Mouse (Mus musculus) forebrain, embryonic 16.5 days (tissue): ENCODE measurements around the gene Rapgef5. TPM values are rescaled to one million over a fixed set of nuclear protein-coding genes. Genes with fewer than 3 reads are reported as not detected.
A peak's percentile ranks its signal among the peaks of the same experiment; 100 is the strongest.

ENCODE experiments used
- ATAC-seq: fragments of 200-750 bp; cut with Nextera tagmentation; 2 replicates; pipeline ENCODE4 v1.8.0; 2017; ENCODE audit warnings: mild to moderate bottlenecking, moderate library complexity
- H3K27ac ChIP-seq: fragments of 300-500 bp; sonication (generic); 2 replicates; pipeline ENCODE4 v1.5.1; 2014; ENCODE audit warnings: low read length, control low read depth
- H3K27me3 ChIP-seq: fragments of 300-500 bp; sonication (generic); replicated peaks from 2 replicates; pipeline ENCODE4 v1.6.1; 2014; ENCODE audit warnings: low read length; ENCODE audit not compliant: control insufficient read depth, insufficient read depth
- H3K36me3 ChIP-seq: fragments of 300-500 bp; sonication (generic); 2 replicates; pipeline ENCODE4 v1.6.1; 2014; ENCODE audit not compliant: control insufficient read depth, insufficient read depth
- H3K4me1 ChIP-seq: fragments of 300-500 bp; sonication (generic); replicated peaks from 2 replicates; pipeline ENCODE4 v1.6.1; 2014; ENCODE audit warnings: low read length; ENCODE audit not compliant: control insufficient read depth, insufficient read depth
- H3K4me2 ChIP-seq: fragments of 300-500 bp; sonication (generic); 2 replicates; pipeline ENCODE4 v1.6.1; 2014; ENCODE audit warnings: mild to moderate bottlenecking, low read length, control low read depth
- H3K4me3 ChIP-seq: fragments of 300-500 bp; sonication (generic); replicated peaks from 2 replicates; pipeline ENCODE4 v1.5.1; 2014; ENCODE audit warnings: mild to moderate bottlenecking, low read length, control low read depth
- H3K9ac ChIP-seq: fragments of 300-500 bp; sonication (generic); replicated peaks from 2 replicates; pipeline ENCODE4 v1.6.1; 2014; ENCODE audit warnings: low read depth, low read length, control low read depth
- H3K9me3 ChIP-seq: fragments of 300-500 bp; sonication (generic); 2 replicates; pipeline ENCODE4 v1.6.1; 2016; ENCODE audit warnings: low read length; ENCODE audit not compliant: control insufficient read depth
- WGBS: fragments of 180-500 bp; shearing (Covaris S2); extraction: QIAGEN DNeasy Blood & Tissue Kit; methylation state at CpG from one replicate; pipeline ENCODE4 v1.1.7; 2014; 5-methylcytosine and 5-hydroxymethylcytosine counted together
- polyA plus RNA-seq: library from polyadenylated mRNA; unstranded; fragments of >200 nt; fragmentation: Nextera tagmentation; extraction: Ambion mirVana; gene quantifications from 2 replicates; pipeline ENCODE4 v1.2.1, GENCODE M21; 2015

Rapgef5 gene
- polyA plus RNA-seq, 1 experiment from 2014 or later, result 36.6 TPM

GRCm38 (mm10) chr12:117627311-117627710 lies 111.0 kb downstream of the Rapgef5 start:
- peaks cover 16% of the 10 kb centered on the region for H3K4me1 ChIP-seq

GRCm38 (mm10) chr12:117628321-117629093 lies 112.2 kb downstream of the Rapgef5 start:
- Histone ChIP-seq H3K4me1 (peaks cover 16% of the 10 kb centered on the region), H3K4me3 (no peak overlapping the region), H3K36me3 (no peaks in the 10 kb centered on the region), H3K9me3 (no peaks in the 10 kb centered on the region), H3K27ac (peak overlapping the region; percentile 44), H3K9ac (no peak overlapping the region), H3K4me2 (peak overlapping the region; percentile 16; the same call in 1 of the 2 replicates), H3K27me3 (peaks cover 3% of the 10 kb centered on the region; the same call in 1 of the 2 replicates)
- peak; percentile 55 for ATAC-seq
- 56% methylated on average over 18 of the region's 18 CpGs for WGBS

More at GRCm38 (mm10) chr12:117627311-117627710, 111.0 kb downstream of the Rapgef5 start:
- Histone ChIP-seq H3K9ac (no peak overlapping the region), H3K9me3 (no peaks in the 10 kb centered on the region), H3K27me3 (peaks cover 3% of the 10 kb centered on the region), H3K27ac (0 out of 2 replicates have a peak overlapping the region, but pooled peaks have one; percentile 31), H3K36me3 (no peaks in the 10 kb centered on the region), H3K4me2 (no peak overlapping the region), H3K4me3 (no peak overlapping the region)
- peak; percentile 98 for ATAC-seq
- 11% methylated on average over 2 of the region's 2 CpGs for WGBS

GRCm38 (mm10) chr12:117632133-117632532 lies 115.9 kb downstream of the Rapgef5 start:
- WGBS, result 67% methylated on average over 1 of the region's 1 CpGs
- H3K9ac ChIP-seq, result no peak overlapping the region
- ATAC-seq, result no peak

GRCm38 (mm10) chr12:117636139-117636772 lies 120.0 kb downstream of the Rapgef5 start:
- Histone ChIP-seq H3K4me1 (peaks cover 2% of the 10 kb centered on the region; the same call in 1 of the 2 replicates), H3K9me3 (no peaks in the 10 kb centered on the region), H3K4me3 (no peak overlapping the region), H3K27ac (peak overlapping the region; percentile 67; the same call in 1 of the 2 replicates), H3K27me3 (no peaks in the 10 kb centered on the region), H3K9ac (no peak overlapping the region), H3K36me3 (no peaks in the 10 kb centered on the region), H3K4me2 (no peak overlapping the region)
- WGBS, result 57% methylated on average over 2 of the region's 2 CpGs
- ATAC-seq, result peak; percentile 55

More at GRCm38 (mm10) chr12:117632133-117632532, 115.9 kb downstream of the Rapgef5 start:
- Histone ChIP-seq H3K4me3 (no peak overlapping the region), H3K27ac (no peak overlapping the region), H3K36me3 (no peaks in the 10 kb centered on the region), H3K4me2 (no peak overlapping the region), H3K27me3 (peaks cover 3% of the 10 kb centered on the region; the same call in 1 of the 2 replicates), H3K9me3 (no peaks in the 10 kb centered on the region), H3K4me1 (peaks cover 16% of the 10 kb centered on the region)

GRCm38 (mm10) chr12:117636969-117637368 lies 120.7 kb downstream of the Rapgef5 start:
- Histone ChIP-seq H3K4me1 (peaks cover 2% of the 10 kb centered on the region; the same call in 1 of the 2 replicates), H3K4me2 (no peak overlapping the region), H3K9ac (no peak overlapping the region), H3K27me3 (no peaks in the 10 kb centered on the region), H3K9me3 (no peaks in the 10 kb centered on the region), H3K36me3 (no peaks in the 10 kb centered on the region), H3K27ac (no peak overlapping the region; the same call in 1 of the 2 replicates), H3K4me3 (no peak overlapping the region)
- peak; percentile 72 for ATAC-seq
- 55% methylated on average over 6 of the region's 6 CpGs for WGBS

GRCm38 (mm10) chr12:117638833-117639232 lies 122.6 kb downstream of the Rapgef5 start:
- Histone ChIP-seq H3K27ac (no peak overlapping the region), H3K9me3 (no peaks in the 10 kb centered on the region), H3K4me2 (no peak overlapping the region), H3K4me3 (no peak overlapping the region), H3K9ac (no peak overlapping the region), H3K27me3 (no peaks in the 10 kb centered on the region), H3K4me1 (peaks cover 2% of the 10 kb centered on the region; the same call in 1 of the 2 replicates), H3K36me3 (no peaks in the 10 kb centered on the region)
- WGBS, result 92% methylated on average over 2 of the region's 2 CpGs
- no peak for ATAC-seq

GRCm38 (mm10) chr12:117639356-117640121 lies 123.3 kb downstream of the Rapgef5 start:
- H3K27ac ChIP-seq, result no peak overlapping the region
- H3K4me1 ChIP-seq, result peaks cover 2% of the 10 kb centered on the region; the same call in 1 of the 2 replicates
- WGBS, result 76% methylated on average over 6 of the region's 6 CpGs
- no peaks in the 10 kb centered on the region for H3K9me3 ChIP-seq
- H3K36me3 ChIP-seq, result no peaks in the 10 kb centered on the region
- no peak overlapping the region for H3K9ac ChIP-seq
- no peak overlapping the region for H3K4me3 ChIP-seq
- no peak overlapping the region for H3K4me2 ChIP-seq
- no peak for ATAC-seq
- H3K27me3 ChIP-seq, result no peaks in the 10 kb centered on the region

- no peak overlapping the region for H3K4me2 ChIP-seq
- no peaks in the 10 kb centered on the region for H3K9me3 ChIP-seq
- no peak overlapping the region for H3K27ac ChIP-seq
- H3K36me3 ChIP-seq, result no peaks in the 10 kb centered on the region
- WGBS, result 84% methylated on average over 2 of the region's 2 CpGs
- H3K9ac ChIP-seq, result no peak overlapping the region
- no peaks in the 10 kb centered on the region for H3K4me1 ChIP-seq
- H3K27me3 ChIP-seq, result no peaks in the 10 kb centered on the region
- no peak for ATAC-seq
- no peak overlapping the region for H3K4me3 ChIP-seq
Observed at GRCm38 (mm10) chr12:117642512-117642911, 126.2 kb downstream of the Rapgef5 start.

- no peaks in the 10 kb centered on the region for H3K36me3 ChIP-seq
- H3K9ac ChIP-seq, result no peak overlapping the region
- H3K27ac ChIP-seq, result no peak overlapping the region
- H3K9me3 ChIP-seq, result no peaks in the 10 kb centered on the region
- no peaks in the 10 kb centered on the region for H3K4me1 ChIP-seq
- H3K4me2 ChIP-seq, result no peak overlapping the region
- ATAC-seq, result no peak
- H3K27me3 ChIP-seq, result no peaks in the 10 kb centered on the region
- WGBS, result 92% methylated on average over 2 of the region's 2 CpGs
- H3K4me3 ChIP-seq, result no peak overlapping the region
Observed at GRCm38 (mm10) chr12:117645771-117646170, 129.5 kb downstream of the Rapgef5 start.
